Mouse (Mus musculus) limb, embryonic 14.5 days (tissue): Measurements from ENCODE around the gene Cds1. TPM values are rescaled to one million over a fixed set of nuclear protein-coding genes. Genes with fewer than 3 reads are reported as not detected.

Experiments
- ATAC-seq: fragments of 200-750 bp; cut with Nextera tagmentation; 2 replicates; pipeline ENCODE4 v1.8.0; 2017; ENCODE audit warnings: low read depth, moderate number of reproducible peaks, moderate TSS enrichment; ENCODE audit not compliant: low FRiP score
- DNase-seq: peaks from one replicate; pipeline ENCODE4 v3.0.0-alpha.2; 2015; ENCODE audit warnings: low spot score
- H3K27ac ChIP-seq: fragments of 300-500 bp; sonication (generic); replicated peaks from 2 replicates; pipeline ENCODE4 v1.5.1; 2014; ENCODE audit warnings: low read depth, mild to moderate bottlenecking, low read length, moderate library complexity, mixed read lengths
- H3K27me3 ChIP-seq: fragments of 300-500 bp; sonication (generic); 2 replicates; pipeline ENCODE4 v1.6.1; 2014; ENCODE audit warnings: low read length, mixed read lengths; ENCODE audit not compliant: control insufficient read depth, insufficient read depth
- H3K36me3 ChIP-seq: fragments of 300-500 bp; sonication (generic); 2 replicates; pipeline ENCODE4 v1.6.1; 2014; ENCODE audit warnings: mild to moderate bottlenecking, low read length, moderate library complexity, mixed read lengths; ENCODE audit not compliant: control insufficient read depth, insufficient read depth
- H3K4me1 ChIP-seq: fragments of 300-500 bp; sonication (generic); 2 replicates; pipeline ENCODE4 v1.6.1; 2014; ENCODE audit warnings: antibody characterized with exemption, low read length, mixed read lengths; ENCODE audit not compliant: control insufficient read depth, insufficient read depth
- H3K4me2 ChIP-seq: fragments of 300-500 bp; sonication (generic); replicated peaks from 2 replicates; pipeline ENCODE4 v1.6.1; 2014; ENCODE audit warnings: low read depth, mild to moderate bottlenecking, low read length, moderate library complexity; ENCODE audit not compliant: severe bottlenecking
- H3K4me3 ChIP-seq: fragments of 300-500 bp; sonication (generic); replicated peaks from 2 replicates; pipeline ENCODE4 v1.5.1; 2014; ENCODE audit warnings: low read length
- H3K9ac ChIP-seq: fragments of 300-500 bp; sonication (generic); 2 replicates; pipeline ENCODE4 v1.6.1; 2014; ENCODE audit warnings: mild to moderate bottlenecking, low read depth, low read length, moderate library complexity; ENCODE audit not compliant: severe bottlenecking
- H3K9me3 ChIP-seq: fragments of 300-500 bp; sonication (generic); 2 replicates; pipeline ENCODE4 v1.6.1; 2016; ENCODE audit warnings: low read length; ENCODE audit not compliant: control insufficient read depth
- POLR2A ChIP-seq: fragments of 200-500 bp; IDR thresholded peaks from 2 replicates; pipeline ENCODE4 v1.8.0; 2012; ENCODE audit warnings: inconsistent platforms, mild to moderate bottlenecking, moderate library complexity, borderline replicate concordance; ENCODE audit not compliant: insufficient read depth, insufficient read length; ENCODE audit errors: extremely low read depth
- WGBS: fragments of 180-500 bp; shearing (Covaris S2); extraction: QIAGEN DNeasy Blood & Tissue Kit; methylation state at CpG from one replicate; pipeline ENCODE4 v1.1.7; 2014; 5-methylcytosine and 5-hydroxymethylcytosine counted together
- polyA plus RNA-seq, 2 experiments: library from polyadenylated mRNA; depleted of rRNA in 1 of 2; stranded (reverse) in 1 of 2; unstranded in 1 of 2; fragments of >200 nt; fragmentation: Nextera tagmentation in 1 of 2; extraction: Ambion mirVana in 1 of 2; gene quantifications; 2 replicates each; pipeline versions ENCODE4 v1.2.1 to v1.2.3; 2012 to 2014

Cds1 gene
- polyA plus RNA-seq, 2 experiments, result 5.9 to 9.2 TPM

GRCm38 (mm10) chr5:101863946-101864345 is 99.0 kb downstream of the Cds1 start:
- ATAC-seq (no peak), DNase-seq (no peak)
- Histone ChIP-seq H3K9ac (no peak overlapping the region), H3K4me2 (no peak overlapping the region), H3K27ac (no peak overlapping the region), H3K27me3 (no peaks in the 10 kb centered on the region), H3K36me3 (peaks cover 88% of the 10 kb centered on the region), H3K4me1 (no peaks in the 10 kb centered on the region), H3K4me3 (no peak overlapping the region), H3K9me3 (no peaks in the 10 kb centered on the region)
- TF ChIP-seq POLR2A, result no peak
- WGBS, result 81% methylated on average over 6 of the region's 6 CpGs

GRCm38 (mm10) chr5:101866722-101867121 is 101.8 kb downstream of the Cds1 start:
- peaks cover 94% of the 10 kb centered on the region for H3K36me3 ChIP-seq
- 80% methylated on average over 2 of the region's 2 CpGs for WGBS

More at GRCm38 (mm10) chr5:101866722-101867121, 101.8 kb downstream of the Cds1 start:
- no peak for TF ChIP-seq POLR2A
- Histone ChIP-seq H3K9me3 (no peaks in the 10 kb centered on the region), H3K4me2 (no peak overlapping the region), H3K4me3 (no peak overlapping the region), H3K27me3 (no peaks in the 10 kb centered on the region), H3K4me1 (no peaks in the 10 kb centered on the region), H3K27ac (no peak overlapping the region), H3K9ac (no peak overlapping the region)
- ATAC-seq (no peak), DNase-seq (no peak)

Other genes with a start within 250 kb of the Cds1 start
- gene Nkx6-1, start 100.1 kb upstream of the Cds1 start, polyA plus RNA-seq (2012; rRNA removed), result 0.25 and 0.31 TPM in 2 replicates
- gene Nkx6-1, start 100.1 kb upstream of the Cds1 start, polyA plus RNA-seq (2014; fragmentation: Nextera tagmentation; extraction: Ambion mirVana), result 0.10 TPM in 2 replicates